Comparison of ENCODE assay signal across 8 mouse cellular contexts in genomic region chr3:95296103-95296469, GRCm38 (mm10). TPM values are rescaled to one million over a fixed set of nuclear protein-coding genes. Genes with fewer than 3 reads are reported as not detected.
DNase-seq lines count a peak whose midpoint lies in the region; ATAC-seq and TF ChIP-seq lines count a peak whose summit lies in the region.

No protein-coding gene starts in this region.

- H3K4me3 ChIP-seq in lung, embryonic 14.5 days (ENCODE audit: low read depth, low read length) = no peak overlapping the region

- DNase-seq in heart, adult 18-20 months = peak; percentile 54 to 57
- DNase-seq in heart, postnatal 25 days (ENCODE audit: low spot score) = no peak
- peak; percentile 25 to 46 for DNase-seq in CD8-positive naive resting alpha-beta T cell, adult 2 months (ENCODE audit: low read depth in 2 of 2, low spot score in 2 of 2)
- DNase-seq in embryo, embryonic 10 days (ENCODE audit: low spot score) = peak; percentile 62
- DNase-seq in kidney, adult 18-20 months = peak; percentile 67
- peak; percentile 78 for DNase-seq in lung, embryonic 14.5 days
- peak; percentile 47 to 78 for DNase-seq in spleen, postnatal 4 days (ENCODE audit: low spot score in 2 of 2)
- no peak for DNase-seq in gastrocnemius, postnatal 4 days (ENCODE audit: low spot score in 2 of 2)

- H3K9me3 ChIP-seq in lung, embryonic 14.5 days (ENCODE audit: low read depth, low read length) = no peaks in the 10 kb centered on the region

- H3K9ac ChIP-seq in lung, embryonic 14.5 days = no peak overlapping the region

- WGBS in lung, embryonic 14.5 days = 8% methylated on average over 5 of the region's 5 CpGs

- H3K27me3 ChIP-seq in lung, embryonic 14.5 days (ENCODE audit: insufficient read depth, low read length) = no peaks in the 10 kb centered on the region

- intact Hi-C loops in heart, postnatal 25 days (cut with DNase I) = no loop called here

- peak; percentile 75 for TF ChIP-seq CTCF in lung, embryonic 14.5 days (IDR thresholded peaks at IDR 0.05; ENCODE audit: low read depth)

- ATAC-seq in lung, embryonic 14.5 days (ENCODE audit: insufficient read depth) = peak; percentile 52

- H3K4me1 ChIP-seq in lung, embryonic 14.5 days (ENCODE audit: insufficient read depth) = no peaks in the 10 kb centered on the region

- H3K27ac ChIP-seq in lung, embryonic 14.5 days (ENCODE audit: low read depth) = no peak overlapping the region

- H3K4me2 ChIP-seq in lung, embryonic 14.5 days = no peak overlapping the region

- peaks cover 33% of the 10 kb centered on the region for H3K36me3 ChIP-seq in lung, embryonic 14.5 days (ENCODE audit: insufficient read depth)

RNA-seq across cellular contexts. Expression of gene Anxa9, which starts 10.9 kb away (rescaled TPM):
- under 1 TPM; 0.59 to 0.65 TPM for total RNA-seq in heart, adult 18-20 months (2021)
- under 1 TPM; 0.52 to 0.59 TPM for total RNA-seq in heart, postnatal 25 days (2021)
- 1.8 and 2.0 TPM in 2 replicates for polyA plus RNA-seq in lung, embryonic 14.5 days (2014; fragmentation: Nextera tagmentation; extraction: Ambion mirVana)
- 1 to 10 TPM in 1 of 2 experiments, under 1 TPM in 1; 0.57 to 1.1 TPM for total RNA-seq in gastrocnemius, postnatal 4 days (2021)

RNA-seq across cellular contexts. Expression of gene Prune1, which starts 14.2 kb away (rescaled TPM):
- 10 to 100 TPM; 25.5 to 25.6 TPM for total RNA-seq in heart, adult 18-20 months (2021)
- 10 to 100 TPM; 22.1 to 22.8 TPM for total RNA-seq in heart, postnatal 25 days (2021)
- polyA plus RNA-seq in lung, embryonic 14.5 days (2014; fragmentation: Nextera tagmentation; extraction: Ambion mirVana) = 20.0 and 23.5 TPM in 2 replicates
- 10 to 100 TPM; 68.7 to 78.2 TPM for total RNA-seq in gastrocnemius, postnatal 4 days (2021)

RNA-seq across cellular contexts. Expression of gene Mindy1, which starts 14.9 kb away (rescaled TPM):
- total RNA-seq in heart, adult 18-20 months (2021) = 10 to 100 TPM; 19.1 to 23.2 TPM
- total RNA-seq in heart, postnatal 25 days (2021) = 10 to 100 TPM; 20.2 to 23.4 TPM
- 36.5 and 40.0 TPM in 2 replicates for polyA plus RNA-seq in lung, embryonic 14.5 days (2014; fragmentation: Nextera tagmentation; extraction: Ambion mirVana)
- 10 to 100 TPM; 22.8 to 26.8 TPM for total RNA-seq in gastrocnemius, postnatal 4 days (2021)

RNA-seq across cellular contexts. Expression of gene Cers2, which starts 18.5 kb away (rescaled TPM):
- total RNA-seq in heart, adult 18-20 months (2021) = 10 to 100 TPM; 30.3 to 32.4 TPM
- total RNA-seq in heart, postnatal 25 days (2021) = 10 to 100 TPM; 35.9 to 40.4 TPM
- 170 and 185 TPM in 2 replicates for polyA plus RNA-seq in lung, embryonic 14.5 days (2014; fragmentation: Nextera tagmentation; extraction: Ambion mirVana)
- 10 to 100 TPM; 56.0 to 61.5 TPM for total RNA-seq in gastrocnemius, postnatal 4 days (2021)

RNA-seq across cellular contexts. Expression of gene Bnipl, which starts 45.1 kb away (rescaled TPM):
- not detected for total RNA-seq in heart, adult 18-20 months (2021)
- not detected for total RNA-seq in heart, postnatal 25 days (2021)
- polyA plus RNA-seq in lung, embryonic 14.5 days (2014; fragmentation: Nextera tagmentation; extraction: Ambion mirVana) = 5.0 and 6.1 TPM in 2 replicates
- under 1 TPM; 0.16 to 0.29 TPM for total RNA-seq in gastrocnemius, postnatal 4 days (2021)

Comparison
In these comparisons a context has a peak if more than half of its experiments do, and no peak if none do; other contexts are left out.
1. DNase-seq: peak in heart, adult 18-20 months (2 of 2), CD8-positive naive resting alpha-beta T cell, adult 2 months (2 of 2), embryo, embryonic 10 days (single experiment), kidney, adult 18-20 months (single experiment), lung, embryonic 14.5 days (single experiment) and spleen, postnatal 4 days (2 of 2); none in heart, postnatal 25 days (single experiment) and gastrocnemius, postnatal 4 days (0 of 2).